Mouse (Mus musculus): ENCODE results near the gene Atp6v1a.

- no peak for TF ChIP-seq CTCF (IDR thresholded peaks at IDR 0.05; ENCODE audit: low read depth)
- TF ChIP-seq EP300 (IDR thresholded peaks at IDR 0.05; ENCODE audit: low read depth) = no peak
These were observed 24.3 kb upstream of the Atp6v1a start for GRCm38 (mm10) chr16:44163831-44164230.
